Mouse (Mus musculus): ENCODE measurements around the gene Cdh4.

Gene Cdh4

DNA sequence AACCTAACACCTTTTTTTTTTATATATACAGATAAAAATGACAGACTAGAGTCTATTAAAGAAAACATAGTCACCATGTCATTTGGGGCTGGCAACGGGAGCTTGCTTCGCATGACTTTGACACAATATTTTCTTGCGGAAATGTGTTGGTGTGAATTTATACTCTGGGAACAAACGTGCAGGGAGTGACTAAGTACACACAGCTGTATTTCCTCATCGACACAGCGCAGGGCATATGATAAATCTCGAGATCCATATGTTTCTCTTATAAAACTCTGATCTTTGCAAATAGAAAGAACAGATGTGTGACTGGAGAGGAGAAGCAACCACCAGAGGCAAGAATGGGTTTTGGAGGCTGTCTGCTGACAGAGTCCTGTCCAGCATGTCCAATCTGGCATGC is 304.3 kb downstream of the Cdh4 start:
- DNase-seq: no peak

DNA sequence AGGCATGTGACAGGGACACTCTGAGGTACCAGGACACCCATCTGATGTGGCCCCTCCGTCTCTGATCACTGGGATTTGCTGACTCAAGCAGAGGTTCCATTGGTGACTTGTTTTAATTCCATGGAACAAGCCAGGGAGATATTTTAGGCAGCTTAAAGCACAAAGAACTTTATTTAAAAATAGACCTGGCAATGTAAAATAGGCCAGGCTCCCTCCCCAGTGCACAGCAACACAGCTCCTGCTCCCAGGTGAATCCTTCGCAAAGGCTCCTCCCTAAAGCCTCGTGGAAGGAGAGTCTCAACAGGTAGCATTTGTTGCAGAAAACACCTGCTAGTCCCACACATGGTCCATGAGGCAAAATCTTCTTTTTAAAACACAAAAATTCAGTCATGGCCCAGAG is 307.2 kb downstream of the Cdh4 start:
- DNase-seq: no peak

DNA sequence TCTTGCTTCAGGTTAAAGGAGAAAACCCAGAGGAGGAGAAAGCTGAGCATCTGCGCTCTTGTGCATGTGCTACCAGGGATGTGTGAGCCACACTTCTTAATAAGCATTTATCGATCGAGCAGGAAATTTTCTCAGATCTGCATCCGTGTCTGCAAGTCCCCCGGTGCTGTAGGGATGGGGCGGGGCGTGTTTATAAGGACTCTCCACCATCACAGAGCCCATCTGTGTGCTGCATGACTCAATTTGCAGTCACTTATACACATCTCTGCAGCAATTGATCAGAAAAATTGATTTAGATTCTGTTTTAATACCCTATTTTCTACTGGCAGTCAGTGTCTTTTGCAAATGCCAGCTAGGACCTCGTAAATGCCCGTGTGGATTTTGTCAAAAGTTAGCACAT is 311.6 kb downstream of the Cdh4 start:
- no peak for DNase-seq

DNA sequence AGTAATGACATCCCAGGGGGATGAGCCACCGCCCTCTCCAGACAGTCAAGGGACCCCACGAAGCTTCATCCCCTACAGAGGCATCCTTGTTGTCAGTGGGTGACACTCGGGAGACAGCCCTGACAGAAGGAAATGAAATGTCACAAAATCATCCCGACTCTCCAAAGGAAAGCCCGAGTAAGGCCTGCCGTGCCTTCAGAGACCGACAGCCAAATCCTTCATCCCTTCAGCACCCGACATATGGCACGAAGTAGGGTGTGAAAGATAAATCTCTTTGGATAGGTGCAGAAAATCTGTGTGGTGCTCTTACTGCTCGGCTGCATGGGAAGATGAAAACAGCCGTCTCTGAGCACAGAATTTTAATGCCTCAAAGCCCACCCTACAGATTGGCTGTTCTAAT is 312.5 kb downstream of the Cdh4 start:
- no peak for DNase-seq

DNA sequence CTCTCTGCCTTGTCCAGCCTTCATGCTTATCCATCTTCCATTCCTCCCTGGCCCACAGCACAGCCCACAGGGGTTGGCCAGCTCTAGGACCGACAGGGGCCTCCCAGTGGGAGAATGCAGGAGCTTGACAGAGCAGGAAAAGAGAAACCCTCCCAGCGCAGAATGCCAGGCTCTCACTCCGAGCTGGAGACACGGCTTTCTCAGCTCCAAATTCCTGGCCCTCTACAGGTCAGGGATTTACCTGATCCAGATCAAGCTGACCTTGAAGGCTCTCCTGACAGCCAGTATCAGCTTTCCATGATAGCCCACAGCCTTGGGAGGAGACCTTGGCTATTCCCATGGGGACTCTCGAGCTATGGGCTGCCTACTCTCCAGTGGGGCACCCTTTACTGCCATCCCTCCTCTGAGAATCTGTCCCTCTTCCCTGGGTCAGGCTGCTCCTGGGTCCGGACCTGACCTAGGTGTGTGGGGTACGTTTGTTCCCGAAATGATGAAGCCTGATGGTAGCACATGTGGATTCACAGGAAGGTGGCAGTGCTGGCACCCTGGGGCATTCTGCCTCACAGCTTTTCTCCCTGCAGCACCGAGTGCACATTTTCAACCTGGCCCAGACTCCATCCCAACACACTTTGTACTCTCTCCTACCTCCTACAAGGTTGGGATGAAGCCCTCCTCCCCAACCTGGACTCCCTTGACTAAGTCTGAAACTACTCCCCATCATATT is 319.6 kb downstream of the Cdh4 start:
- DNase-seq: no peak

DNA sequence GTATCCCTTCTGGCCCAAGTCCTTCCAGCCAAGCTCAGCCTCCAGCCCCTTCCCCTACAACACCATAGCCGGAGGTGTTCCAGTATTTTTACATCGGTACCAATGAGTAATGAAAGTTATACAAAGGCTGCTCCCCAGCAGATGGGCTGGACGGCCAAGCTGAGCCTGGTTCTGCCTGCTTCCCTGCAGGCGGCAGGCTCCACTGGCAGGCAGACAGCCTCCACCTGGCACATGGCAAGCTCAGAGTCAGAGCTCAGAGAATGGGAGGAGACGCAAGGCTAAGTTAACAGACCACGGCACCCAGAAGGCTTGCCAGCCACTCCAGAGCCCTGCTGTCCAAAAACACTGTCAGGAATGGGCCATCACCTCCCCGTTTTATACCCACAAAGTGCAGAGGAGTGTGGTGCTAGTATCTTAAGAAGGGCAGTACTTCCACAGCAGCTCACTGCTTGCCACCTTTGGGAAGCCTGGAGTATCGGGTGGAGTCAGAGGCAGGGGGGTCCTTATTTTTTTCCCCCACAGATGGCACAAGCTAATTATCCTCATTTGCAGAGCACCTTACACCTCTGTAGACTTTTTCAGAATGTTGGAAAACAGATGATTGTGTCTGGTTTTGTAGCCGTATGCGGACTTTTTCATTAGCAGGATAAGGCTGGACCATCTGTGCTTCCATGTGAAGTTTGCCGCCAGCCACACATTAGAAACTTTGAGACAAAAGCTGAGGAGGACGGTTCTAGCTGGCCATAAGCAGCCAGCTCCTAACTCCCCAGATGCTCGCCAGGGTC is 320.5 kb downstream of the Cdh4 start:
- peak; percentile 88 for DNase-seq

DNA sequence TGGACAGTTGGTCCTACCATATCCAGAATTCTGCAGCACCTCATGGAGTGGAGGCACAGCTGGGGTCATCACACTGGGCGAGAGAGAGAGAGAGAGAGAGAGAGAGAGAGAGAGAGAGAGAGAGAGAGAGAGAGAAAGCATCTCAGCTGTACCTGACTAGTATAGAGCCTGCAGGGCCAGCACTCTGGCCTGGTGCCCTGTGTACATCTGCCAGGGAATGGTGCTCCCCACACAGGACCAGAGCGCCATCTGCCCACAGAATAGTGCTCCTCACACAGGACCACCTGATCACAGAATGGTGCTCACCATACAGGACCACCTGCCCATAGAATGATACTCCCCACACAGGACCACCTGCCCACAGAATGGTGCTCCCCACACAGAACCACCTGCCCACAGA is 322.2 kb downstream of the Cdh4 start:
- DNase-seq: no peak

DNA sequence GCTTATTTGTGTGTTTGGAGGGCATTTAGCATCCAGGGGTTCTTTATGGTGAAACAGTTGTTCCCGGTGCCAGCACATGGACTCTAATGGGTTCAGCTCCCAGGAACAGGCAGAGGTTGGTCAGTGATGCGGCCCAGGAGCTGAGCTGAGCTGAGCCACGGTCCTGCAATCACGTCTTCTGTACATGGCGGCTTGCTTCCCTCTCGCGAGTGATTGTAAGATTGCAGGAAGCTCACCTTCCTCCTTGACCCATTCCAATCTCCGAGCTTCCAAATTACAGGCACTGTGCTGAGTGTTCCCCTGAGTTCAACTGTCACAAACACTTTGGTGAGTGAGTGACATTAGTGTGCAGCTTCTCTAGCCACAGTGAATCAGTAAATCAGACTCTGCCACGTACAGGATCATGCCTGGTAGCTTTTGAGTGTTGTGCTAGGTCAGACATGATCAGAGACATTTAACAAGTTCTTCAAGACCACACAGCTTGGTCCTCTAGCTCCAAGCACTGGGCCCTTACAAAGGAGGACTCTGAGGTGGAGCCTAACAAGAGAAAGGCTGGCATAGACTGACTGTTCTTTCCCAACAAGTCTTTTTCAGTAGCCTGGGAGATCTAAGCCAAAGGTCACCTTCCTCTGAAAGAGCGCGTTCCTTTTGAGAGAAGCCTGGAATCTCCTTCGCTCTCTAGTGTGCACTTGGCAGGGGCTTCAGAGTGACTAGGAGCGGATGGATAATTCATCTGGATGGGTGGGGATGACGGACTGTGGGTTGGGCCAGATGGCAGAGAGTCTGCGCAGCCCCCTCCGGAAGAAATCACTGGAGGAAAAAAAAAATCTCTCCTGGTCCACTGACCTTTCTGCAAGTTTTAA is 324.7 kb downstream of the Cdh4 start:
- no peak for DNase-seq

DNA sequence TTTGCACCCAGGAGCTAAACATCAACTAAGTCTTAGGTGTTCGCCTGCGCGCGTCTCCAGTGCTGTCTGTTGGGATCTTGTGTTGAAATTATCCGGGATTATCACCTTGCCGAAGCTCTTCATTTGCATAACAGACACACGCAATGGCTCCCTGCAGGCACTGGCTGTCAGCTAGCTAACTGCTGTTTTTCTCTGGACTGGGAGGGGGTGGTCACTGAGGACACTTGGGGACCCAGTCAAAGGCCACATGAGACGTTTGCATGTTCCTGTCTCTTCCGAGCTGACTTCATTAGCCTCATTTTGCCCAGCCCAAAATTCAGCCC is 325.3 kb downstream of the Cdh4 start:
- DNase-seq: no peak

DNA sequence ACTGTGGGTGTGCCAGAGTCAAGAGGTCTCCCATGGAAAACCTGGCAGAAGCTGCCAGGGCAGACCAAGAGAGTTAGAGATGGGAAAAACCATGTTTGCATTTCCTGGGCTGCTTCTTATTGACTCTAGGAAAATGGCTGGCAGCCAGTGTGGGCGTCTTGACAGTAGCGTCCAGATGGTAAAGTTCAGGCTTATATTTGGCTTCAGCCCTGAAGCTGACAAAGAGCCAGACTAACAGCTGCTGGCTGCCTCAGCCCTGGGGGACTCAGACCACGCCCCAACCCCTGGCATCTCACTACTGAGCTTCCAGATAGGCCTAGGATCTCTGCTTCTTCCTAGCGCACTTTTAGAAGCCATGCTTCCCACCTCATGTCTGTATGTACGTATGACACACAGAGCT is 326.9 kb downstream of the Cdh4 start:
- DNase-seq: no peak

DNA sequence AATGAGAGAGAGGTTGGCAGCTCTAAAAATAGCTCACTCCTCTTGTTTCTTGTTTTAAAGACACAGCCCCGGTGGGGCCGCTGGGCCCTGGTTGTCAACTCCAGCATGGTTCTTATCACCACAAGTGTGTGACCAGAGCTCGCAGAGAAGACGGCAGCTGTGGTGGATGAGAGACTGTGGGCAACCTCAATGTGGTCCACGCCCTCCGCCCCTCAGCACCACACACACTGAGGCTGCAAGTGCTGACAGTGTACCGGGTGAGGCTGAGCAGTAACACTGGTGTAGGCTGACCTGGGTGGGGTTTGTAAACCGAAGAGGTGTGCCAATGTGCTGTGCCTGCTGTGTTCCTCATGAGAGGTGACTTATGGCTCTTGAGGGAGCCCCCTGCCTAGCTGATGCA is 327.7 kb downstream of the Cdh4 start:
- DNase-seq: no peak

DNA sequence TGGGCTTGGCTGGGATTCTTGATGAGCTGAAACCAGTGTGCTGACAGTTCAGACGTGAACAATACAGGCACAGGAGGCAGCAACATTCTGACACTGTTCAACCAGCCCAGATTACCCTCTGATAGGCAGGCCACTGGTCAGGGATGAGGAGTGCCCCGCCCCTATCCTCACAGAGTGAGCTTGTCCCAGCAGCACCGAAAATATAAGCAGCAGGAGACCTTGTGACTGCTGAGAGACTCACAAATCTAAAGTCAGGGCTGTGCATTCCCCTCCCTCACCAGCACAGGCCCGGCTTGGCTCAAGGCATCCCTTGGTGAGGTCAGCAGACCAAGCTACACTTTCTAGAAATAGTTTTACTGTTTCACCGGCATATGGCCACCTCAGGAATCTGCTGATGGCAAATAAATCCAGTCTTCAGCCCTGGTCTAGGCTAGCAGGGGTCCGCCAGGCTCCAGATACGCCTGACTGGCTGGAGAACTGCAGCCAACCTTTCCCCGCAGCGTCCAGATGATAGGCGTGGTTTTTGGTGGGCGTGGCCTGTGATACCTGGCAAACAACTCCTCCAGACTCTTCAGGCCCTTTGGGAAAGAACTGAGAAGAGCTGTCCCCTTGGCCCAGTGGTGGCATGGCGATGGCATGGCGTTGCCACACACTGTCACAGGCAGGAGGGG is 332.3 kb downstream of the Cdh4 start:
- DNase-seq: peak; percentile 66

DNA sequence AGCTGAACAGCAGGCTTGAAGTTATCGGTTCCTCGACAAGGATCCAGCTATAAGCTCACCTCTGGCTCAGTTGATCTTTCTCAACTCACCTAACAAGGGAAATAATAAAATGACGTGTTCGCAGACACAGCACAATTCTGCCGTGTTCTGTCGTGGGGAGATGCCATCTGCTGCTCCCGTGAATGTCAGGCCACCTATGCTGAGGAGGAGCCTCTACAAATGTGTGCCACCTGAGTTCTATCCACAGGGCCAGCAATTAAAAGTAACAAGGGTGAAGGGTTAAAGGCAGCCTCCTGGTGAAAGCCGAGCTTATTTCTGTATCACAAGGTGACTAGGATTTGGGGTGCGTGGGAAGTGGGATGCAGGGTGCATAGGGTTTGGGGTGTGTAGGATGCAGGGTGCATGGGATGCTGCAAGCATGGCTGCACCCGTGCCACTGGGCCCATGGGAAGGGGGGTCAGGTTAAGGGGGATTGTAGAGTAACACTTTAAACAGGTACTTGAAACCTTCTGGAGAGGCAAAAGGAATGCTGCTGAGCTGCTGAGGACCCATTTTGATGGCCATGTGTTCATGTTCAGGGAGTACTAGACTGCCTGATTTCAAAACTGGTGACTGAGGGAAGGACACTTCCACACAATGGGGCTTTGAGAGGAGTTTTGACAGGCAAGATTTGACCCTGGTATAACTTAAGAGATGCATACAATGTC is 333.9 kb downstream of the Cdh4 start:
- DNase-seq: no peak

DNA sequence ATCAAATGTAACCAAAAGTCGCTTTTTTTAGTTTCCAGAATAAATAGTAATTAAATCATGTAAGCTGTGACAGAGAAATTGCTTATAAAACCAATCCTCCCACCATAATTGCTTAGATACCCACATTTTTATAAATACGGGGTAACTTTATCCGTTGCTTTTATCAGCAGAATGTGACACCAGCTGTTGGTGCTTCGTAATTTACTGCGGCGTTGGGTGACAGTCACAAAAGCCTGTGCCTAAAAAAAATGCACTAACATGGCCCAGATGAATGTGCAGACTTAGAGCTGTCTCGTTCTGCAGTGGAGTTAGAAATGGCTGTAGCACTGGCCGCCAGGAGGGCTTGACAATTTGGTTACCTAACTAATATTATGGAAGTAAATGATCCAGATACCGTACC is 337.0 kb downstream of the Cdh4 start:
- DNase-seq: no peak

DNA sequence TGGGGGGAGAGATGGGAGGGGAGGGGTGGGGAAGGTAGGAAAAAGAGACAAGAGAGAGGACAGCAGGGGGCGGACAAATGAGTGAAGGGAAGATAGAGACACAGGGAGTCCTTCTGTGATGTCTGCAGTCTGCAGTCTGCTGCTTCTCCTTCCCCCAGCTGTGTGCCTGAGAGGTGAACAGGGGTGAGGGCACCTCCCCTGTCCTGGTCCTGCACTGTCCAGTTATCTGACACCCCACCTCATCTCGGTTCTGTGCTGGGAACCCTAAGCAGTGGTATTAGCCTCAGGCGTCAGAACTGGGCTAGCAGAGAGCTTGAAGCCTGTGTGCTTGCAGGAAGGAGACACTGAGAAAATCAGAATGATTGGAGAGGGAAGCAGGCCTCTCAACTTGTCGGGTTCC is 338.7 kb downstream of the Cdh4 start:
- DNase-seq: no peak

DNA sequence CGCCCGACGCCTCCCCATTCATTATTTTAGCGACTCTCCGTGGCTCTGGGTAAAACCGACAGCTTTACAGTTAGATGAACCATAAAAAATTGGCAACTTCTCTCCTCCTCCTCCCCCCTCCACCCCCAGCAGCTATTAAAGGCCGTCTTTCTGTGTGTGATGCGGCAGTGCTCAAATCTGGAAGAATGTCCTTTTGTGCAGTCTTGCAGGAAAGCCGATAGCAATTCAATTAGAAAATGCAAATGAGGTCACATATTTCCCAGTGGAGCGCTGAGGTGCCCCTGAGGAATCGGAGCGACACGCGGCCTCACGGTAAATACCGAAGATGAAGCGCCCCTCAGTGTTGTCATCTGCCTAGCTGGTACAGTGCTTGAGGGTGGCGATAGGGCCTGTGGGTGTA is 345.0 kb downstream of the Cdh4 start:
- DNase-seq: no peak

DNA sequence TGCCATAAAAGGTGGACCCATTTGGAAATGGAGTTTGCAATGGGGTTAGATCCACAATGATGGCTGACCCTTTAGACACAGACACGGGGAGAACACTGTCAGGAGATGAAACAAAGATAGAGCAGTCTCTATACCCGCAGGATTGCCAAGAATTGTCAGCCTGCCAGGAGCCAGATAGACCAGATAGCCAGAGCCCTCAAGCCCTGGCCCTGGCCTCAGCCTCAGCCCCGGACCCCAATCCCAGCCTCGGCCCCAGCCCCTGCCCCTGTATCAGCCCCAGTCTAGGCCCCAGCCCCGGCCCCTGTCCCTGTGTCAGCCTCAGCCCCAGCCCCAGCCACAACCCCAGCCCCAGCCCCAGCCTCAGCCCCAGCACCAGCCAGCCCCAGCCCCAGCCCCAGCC is 345.6 kb downstream of the Cdh4 start:
- no peak for DNase-seq

DNA sequence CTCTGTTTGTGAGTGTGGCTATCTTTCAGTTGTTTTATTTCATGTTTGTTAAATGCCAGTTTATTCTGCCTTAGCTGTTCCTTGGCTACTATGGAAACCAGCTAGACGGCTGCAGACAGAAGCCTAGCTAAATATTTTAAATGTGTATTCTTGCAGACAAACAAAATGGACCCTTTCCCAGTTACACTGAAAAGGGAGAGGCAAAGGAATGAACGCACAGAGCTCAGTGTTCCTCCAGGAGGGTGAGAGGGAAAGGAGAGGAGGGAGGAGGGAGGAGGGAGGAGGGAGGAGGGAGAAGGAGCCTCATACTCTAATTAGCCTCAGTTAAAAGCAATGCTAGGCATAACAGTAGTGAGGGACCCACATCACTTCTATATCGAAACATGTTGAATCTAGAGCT is 348.5 kb downstream of the Cdh4 start:
- no peak for DNase-seq

DNA sequence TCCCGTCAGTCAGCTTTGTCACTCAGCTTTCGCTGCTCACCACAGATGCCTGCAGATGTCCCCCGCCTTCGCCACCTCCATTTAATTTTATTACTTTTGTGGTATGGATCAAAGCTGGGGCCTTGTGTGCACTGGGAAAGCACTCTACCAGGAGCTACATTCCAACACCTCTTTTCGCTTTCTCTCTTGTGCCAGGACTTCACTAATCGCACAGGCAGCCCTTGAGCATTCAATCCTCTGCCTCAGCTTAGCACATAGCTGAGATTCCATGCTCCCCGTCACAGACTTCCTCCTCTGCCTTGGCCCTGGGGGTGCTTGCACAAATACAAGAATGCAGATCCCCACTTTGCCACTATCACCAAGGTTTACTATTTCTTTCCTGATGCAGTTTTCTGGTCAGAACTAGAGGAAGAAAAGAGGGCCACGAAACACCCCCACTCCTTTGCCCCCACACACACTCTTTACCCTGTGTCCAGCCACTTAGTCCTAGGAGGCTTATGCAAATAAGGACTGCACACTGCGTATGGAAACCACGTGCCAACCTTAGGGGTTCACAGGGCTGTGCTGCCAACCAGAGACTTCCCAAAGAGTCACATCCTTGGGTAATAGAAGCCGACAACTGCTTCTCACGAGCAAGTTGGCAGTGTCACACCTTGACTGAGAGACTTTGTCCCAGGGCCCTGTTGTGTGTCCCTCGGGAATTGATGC is 350.3 kb downstream of the Cdh4 start:
- no peak for DNase-seq

DNA sequence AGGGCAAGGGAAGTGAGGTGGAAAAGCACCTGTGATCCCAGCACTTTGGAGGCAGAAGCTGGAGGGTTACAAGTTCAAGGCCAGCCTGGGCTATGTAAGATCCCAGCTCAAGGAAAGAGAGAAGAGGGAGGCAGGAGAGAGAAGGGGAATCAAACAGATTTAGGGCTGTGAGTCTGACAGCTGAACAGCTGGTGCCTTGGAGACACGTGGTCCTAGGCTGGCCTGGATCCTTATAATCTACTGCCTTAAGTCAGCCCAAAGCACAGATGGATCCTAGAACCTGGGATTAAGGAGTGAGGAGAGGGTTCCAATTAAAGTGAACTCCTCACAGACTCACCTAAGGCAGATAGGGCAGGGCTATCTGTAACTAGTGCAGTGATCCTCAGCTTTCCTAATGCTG is 352.1 kb downstream of the Cdh4 start:
- DNase-seq: no peak

DNA sequence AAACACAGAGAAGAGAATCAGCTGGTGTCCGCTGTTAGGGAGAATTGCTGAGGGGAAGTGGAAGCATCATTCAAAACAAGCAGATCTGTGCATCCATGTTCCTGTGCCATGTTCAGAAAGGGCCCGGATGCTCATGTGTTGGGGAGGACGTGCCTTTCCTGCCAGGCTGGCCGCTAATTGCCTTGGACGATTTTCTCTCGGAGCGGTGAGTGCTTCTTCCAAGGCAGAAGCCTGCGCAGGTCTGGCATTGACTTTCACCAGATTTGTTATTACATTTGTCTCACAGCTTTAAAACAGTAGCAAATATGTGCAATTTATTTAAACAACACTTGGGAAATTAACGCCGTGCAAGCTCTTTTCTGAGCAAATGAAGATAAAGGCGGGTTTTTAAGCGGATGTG is 353.2 kb downstream of the Cdh4 start:
- no peak for DNase-seq

DNA sequence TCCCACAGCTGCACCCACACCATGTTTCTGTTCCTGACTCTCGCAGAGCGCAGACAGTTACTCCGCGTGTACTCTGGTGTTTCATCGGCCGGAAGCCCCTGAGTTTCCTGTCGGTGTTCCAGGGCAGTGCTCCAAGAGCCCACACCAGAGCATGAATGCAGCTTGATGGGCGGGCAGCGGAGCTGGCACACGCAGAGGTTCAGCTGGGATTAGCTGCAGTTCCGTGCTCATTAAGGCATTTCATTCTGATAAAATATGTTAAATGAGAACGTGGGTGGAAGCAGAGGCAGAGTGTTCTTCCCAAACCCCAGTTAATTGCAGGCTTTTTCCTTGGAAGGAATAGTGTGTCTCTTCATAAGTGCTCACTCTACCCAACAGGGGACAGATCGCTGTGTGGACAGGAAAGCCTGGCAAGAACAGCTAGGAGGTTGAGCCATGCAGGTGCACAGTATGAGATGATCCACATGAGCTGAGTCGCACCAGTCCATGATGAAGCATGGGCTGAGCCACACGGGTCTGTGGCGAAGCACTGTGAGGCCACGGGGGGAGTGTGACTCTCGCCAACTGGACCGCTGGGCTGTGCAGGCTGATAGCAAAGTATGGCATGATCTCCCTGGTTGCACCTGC is 357.8 kb downstream of the Cdh4 start:
- no peak for DNase-seq
